Mouse (Mus musculus): Measurements from ENCODE around the gene Slc48a1.

Gene Slc48a1

DNA sequence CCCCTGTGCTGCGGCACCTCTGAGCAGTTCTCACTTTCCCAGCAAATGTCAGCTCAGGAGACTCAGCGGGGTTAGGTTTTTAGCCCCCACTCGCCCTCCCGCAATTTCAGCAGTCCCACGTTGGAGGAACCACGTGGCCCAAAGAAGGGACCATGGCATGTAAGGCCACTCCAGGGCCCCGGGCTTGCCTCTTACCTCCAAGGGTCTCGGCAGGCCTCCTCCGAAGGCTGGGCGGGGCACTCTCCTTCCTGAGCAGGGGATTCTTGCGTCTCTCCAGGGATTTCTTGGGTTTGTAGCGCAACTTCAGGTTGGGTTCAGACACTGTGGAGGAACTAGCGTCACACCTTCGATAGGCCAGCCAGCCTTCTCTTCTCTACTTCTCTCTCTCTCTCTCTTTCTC is 30.9 kb downstream of the Slc48a1 start:
- no peak for DNase-seq

DNA sequence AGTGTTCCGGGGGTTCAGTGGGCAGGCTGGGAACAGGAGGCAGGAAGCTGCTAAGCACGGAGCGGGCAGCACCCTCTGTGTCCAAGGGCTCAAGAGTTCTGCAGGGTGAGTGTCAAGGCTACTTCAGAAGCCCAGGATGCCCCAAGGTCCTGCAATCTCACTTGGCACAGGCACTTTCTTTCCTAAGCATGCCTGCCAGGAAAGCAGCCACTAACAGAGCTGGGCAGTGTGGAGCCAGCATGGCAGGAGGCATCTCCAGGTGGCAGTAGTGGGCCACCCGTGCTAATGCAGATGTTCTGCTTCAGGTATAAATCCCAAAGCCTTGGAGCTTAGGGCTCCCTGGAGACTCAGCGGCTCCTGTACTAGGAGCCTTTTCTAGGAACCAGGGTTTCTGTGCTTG is 31.6 kb downstream of the Slc48a1 start:
- DNase-seq, result peak; percentile 62 to 68

DNA sequence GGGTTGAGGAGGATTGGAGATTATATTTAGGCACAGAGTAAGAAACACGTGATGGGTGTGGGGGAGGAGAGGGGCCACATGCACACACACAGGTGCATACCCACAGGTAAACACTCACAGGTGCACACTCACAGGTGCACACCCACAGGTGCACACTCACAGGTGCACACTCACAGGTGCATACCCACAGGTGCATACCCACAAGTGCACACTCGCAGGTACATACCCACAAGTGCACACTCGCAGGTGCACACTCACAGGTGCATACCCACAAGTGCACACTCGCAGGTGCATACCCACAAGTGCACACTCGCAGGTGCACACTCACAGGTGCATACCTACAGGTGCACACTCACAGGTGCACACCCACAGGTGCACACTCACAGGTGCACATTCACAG is 32.1 kb downstream of the Slc48a1 start:
- DNase-seq, result no peak

DNA sequence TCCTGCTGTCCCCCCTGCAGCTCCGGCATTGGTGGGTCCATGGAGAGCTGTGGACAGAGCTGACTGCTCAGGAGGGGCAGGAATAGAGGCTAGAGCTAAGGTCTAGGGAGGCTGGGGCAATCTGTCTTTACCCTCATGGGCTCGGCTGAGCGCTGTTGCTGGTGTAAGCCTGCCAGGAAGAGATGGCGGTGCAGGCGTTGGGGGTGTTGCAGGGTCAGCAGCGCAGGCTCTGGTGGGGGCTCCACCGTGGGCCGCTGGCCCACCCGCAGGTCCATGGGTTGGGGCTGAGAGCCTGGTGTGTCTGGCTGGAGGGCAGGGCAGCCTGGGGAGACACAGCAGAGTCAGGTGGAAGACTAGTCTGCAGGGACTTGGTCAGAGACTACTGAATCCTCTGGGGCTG is 33.0 kb downstream of the Slc48a1 start:
- DNase-seq, result no peak

DNA sequence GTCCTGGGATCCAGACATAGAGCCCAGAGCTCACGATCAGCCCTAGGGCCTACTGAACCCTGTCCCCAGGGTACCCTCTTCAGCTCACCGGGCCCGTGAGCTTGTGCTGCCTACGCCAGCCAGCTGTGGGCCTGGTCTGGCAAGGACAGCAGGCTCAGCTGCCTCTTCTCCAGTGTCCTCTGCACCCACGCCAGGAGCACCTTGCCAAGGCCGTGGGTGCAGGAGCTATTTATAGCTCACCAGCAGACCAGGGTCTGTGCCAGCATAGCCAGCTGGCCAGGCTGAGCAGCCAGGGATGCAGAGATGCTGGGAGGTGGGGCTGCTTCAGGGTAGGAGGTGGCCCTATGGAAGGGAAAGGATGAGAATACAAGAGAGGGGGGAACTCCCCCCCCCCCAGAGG is 33.8 kb downstream of the Slc48a1 start:
- peak; percentile 62 to 70 for DNase-seq

DNA sequence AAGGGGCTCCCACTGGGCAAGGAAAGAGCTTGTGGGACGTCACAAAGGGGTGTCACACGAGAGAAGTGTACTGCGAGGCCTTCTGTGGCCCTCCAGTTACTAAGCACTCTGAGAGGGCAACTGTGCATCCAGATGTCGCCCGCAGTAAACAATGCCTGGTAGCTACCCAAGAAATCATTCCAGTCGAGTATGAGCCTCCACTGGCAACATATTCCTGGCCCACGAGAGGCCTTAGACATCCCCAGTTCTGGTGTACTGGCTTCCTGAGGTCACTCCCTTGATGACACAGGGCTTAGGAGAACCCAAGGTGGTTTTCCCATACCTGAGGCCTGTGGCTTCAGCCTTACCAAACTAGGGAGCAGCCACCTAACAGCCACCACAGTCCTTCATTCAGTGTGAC is 34.6 kb downstream of the Slc48a1 start:
- DNase-seq, result no peak

DNA sequence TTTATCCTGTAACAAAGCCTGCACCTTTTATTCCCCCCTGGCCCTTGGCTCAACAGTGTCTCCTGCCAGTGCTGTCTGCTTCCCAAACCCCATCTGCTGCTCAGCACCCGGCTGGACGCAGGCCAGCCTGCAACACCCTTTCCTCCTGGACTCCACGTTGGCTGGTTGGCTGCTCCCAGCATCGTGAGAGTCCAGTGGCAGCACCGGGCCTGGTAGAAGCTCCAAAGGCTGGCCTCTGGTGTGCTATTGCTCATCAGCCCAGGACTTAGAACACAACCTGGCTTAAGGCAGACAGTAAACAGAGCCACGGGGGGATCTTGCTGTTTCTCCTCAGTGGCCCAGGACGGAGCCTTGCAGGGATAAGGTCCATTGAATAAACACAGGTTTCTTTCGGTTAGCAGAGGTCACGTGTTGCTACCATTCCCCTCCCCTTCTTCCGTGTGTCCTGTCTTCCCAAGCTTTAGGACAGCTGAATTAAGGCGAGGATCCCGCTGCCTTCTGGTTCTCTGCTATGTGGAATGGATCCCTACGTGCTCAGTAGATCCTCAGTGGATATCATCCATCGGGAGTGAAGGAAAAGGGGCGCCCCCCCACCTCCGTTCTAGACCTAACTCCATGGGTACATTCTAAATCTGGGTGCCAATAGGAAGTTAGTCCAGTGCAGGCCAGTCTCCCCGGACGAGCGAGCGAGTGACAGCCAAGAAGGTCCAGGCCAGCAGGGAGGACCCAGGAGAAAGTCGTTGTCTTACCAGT is 35.3 kb downstream of the Slc48a1 start:
- DNase-seq, result peak; percentile 64 to 75

DNA sequence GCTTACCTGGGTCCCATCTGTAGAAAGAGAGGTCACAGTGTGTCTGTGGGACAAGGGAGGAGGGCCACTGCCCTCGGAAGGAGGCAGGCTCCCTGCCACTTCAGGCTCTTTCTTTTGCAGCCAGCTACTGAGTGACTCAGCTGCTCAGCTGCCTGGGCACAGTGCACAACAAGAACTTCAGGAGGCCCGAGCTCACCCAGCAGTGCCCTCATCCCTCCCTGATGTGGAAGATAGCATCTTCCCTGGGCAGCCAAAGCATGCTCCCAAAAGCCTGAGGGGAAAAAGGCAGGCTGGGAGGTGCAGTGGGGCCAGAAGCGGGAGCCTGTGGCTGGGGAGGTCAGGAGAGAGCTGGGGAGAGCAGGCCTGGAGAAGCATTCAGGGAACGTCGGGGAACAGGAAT is 36.4 kb downstream of the Slc48a1 start:
- no peak for DNase-seq

DNA sequence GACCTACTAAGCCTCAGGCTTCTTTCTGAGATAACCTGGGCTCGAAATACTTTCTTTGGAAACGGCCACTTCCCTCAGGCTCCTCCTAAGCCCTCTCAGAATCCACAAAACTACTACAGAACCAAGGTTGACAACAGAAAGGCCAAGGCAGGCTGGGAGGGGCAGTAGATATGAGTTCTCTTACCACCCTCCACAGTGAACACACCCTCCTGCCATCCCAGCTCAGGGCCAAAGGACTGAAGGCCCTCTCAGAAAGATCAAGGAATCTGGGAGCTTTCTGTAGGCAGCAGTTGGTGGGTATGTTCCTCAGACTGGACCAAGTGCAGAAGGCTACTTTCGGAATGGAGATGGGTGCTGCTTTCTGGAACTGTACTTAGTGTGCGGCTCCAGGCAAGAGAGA is 36.9 kb downstream of the Slc48a1 start:
- DNase-seq, result no peak

DNA sequence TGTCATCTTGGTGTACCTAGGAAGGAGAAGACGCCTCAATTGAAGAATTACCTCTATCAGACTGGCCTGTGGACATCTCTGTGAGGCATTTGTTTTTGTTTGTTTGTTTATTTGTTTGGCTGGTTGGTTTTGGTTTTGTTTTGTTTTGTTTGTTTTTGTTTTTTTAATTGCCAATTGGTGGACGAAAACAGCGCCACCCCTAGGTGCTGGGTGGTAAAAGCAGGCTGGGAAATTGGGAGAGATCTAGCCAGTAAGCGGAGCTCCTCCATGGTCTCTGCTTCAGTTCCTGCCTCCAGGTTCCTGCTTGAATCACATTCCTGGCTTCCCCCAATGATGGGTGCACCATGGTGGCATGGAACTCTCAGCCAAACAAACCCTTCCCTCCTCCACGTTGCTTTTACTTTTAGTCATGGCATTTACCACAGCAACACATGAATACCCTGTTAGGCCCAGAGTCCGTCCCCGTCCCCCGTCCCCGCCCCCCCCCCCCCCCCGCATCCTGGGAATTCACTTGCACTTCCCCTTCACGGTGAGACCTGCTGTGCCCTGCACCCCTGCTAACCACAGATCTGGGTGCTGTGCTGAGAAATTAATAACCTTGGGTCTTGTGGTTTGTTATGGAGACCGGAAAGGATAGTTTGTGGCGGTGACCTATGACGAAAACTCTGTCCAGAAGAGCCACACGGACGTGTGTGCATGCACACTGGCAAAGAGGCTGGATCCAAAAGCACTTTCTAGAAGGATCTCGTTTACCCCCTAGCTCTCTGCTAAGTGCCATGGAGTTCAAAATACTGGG is 38.1 kb downstream of the Slc48a1 start:
- no peak for DNase-seq

DNA sequence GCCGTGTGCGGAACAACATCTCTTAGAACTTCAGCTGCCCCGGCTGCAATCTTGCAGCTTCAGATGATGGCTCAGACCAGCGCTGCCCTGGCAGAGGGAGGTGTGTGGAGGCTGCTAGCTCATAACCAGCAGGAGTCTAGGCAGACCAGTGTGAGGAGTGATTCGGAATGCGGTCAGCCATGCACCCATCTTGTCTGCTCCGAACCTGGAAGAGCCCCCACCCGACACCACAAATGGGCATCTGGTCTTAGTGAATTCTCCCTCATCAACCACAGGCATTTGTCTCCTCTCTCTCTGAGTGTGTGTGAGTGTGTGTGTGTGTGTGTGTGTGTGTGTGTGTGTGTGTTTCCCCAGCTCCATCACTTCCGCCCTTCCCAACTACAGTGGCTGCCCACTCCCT is 41.6 kb downstream of the Slc48a1 start:
- no peak for DNase-seq

DNA sequence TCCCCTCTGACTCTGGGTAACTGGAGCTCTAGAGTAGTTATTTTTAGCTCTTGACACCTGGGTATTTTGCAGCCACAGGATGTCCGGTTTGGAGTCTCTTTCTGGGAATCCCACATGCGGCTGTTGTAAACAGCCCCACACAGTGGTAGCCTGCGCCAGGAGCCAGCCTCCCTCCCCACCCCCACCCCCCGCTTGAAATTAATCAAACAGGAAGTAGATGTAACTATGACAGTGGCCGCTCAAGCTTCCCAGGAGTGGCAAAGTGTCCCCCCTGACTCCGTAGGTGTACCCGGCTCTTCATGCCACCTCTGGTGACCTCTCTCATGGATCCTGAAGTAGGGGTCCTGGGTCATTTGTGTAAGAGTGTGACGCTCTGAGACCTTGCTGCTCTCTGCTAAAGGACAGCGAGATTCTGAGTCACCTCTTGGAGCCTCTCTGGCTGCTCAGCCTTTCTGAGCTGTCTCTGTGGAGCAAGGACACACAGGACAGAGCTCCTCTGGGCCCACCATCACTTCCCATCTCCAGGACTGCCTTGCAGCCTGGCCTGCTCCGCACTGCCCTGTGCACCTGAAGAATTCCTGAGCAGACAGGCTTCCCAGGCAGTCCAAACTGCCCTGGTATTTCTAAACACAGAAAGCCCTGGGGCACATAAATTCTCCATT is 43.1 kb downstream of the Slc48a1 start:
- DNase-seq, result peak; percentile 43 to 69

DNA sequence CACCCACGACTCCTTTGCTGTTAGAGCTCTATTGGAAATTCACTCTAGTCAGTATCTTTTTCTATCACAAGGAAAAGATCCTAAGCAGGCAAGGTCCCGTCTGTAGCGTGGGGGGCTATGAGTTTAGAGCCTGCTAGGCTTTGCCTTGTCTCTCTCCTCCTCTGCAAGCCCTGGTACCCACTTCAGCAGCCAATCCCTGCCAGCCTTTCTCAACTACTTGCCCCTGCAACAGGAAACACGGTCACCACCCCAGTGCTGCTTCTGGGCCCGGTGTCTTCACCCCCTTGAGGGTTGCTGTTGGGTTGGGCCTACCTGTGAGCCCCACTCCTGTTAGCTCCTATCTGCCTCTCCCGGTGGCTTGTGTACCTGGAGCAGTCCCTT is 43.7 kb downstream of the Slc48a1 start:
- peak; percentile 38 to 60 for DNase-seq

DNA sequence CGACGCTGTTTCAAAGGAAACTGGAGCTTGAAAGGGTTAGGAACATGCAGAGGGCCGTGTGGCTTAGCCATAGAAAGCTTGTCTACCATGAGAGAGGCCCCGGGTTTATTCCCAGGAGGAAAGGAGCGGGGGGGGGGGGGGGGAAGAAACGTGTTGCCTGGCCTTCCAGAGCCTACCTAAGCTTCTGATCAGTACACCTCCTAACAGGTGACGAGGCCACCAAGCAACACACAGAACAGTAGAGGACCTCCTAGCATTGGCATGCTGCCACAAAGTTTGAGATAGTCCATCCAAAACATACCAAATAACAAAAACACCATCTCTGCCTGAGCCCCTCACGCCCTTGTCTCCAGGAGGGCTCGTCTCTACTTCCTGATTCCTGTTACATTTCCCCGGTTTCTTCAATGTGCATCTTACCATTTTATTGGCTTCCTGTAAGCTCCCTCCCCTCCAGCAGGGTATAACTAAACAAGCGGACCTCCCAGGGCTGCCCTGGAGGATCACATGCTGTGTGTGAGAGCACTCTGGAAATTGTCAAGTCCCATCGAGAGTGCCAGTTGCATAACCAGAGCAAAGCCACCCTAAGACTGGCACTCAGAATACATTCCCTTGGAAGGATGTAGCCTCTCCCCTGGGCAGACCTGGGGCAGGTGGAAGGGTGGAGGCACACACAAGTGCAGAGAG is 44.4 kb downstream of the Slc48a1 start:
- DNase-seq, result peak; percentile 91 to 93

DNA sequence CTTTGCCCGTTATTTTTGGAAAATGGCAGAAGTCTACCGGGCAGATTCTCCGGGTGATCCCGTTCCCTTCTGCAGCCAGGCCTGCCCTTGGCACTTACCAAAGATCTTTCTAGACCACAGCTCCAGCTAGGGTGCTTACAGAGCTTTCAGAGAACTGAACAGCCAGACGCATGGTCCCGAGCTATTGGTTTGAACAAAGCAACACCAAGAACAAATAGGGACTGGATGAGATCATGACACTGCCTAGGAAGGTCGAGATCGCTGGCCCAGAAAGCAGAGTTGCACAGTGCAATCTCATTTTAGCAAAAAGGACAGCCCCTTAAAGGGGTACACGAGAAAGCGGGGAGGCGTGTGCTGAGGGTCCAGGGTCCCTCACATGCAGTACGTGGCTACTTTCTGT is 45.2 kb downstream of the Slc48a1 start:
- DNase-seq, result no peak

DNA sequence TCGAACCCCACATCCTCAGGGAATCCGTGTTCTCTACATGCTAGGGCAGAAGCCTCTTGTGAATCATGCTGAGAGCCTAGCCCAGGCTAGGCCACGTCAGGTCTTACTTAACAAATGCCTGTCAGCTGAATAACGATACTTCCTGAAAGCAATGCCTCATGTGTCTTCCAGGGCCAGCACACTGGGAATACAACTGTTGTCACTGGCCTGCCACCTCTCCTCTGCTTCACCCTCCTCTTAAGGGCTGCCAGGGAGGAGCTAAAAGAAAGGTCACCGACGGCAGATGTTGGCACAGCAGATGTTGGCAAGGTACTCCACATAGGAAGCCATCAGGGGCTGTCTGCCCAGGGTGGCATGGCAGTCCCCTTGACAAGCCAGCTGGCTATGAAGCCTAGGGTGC is 45.7 kb downstream of the Slc48a1 start:
- DNase-seq, result peak; percentile 38 to 61

DNA sequence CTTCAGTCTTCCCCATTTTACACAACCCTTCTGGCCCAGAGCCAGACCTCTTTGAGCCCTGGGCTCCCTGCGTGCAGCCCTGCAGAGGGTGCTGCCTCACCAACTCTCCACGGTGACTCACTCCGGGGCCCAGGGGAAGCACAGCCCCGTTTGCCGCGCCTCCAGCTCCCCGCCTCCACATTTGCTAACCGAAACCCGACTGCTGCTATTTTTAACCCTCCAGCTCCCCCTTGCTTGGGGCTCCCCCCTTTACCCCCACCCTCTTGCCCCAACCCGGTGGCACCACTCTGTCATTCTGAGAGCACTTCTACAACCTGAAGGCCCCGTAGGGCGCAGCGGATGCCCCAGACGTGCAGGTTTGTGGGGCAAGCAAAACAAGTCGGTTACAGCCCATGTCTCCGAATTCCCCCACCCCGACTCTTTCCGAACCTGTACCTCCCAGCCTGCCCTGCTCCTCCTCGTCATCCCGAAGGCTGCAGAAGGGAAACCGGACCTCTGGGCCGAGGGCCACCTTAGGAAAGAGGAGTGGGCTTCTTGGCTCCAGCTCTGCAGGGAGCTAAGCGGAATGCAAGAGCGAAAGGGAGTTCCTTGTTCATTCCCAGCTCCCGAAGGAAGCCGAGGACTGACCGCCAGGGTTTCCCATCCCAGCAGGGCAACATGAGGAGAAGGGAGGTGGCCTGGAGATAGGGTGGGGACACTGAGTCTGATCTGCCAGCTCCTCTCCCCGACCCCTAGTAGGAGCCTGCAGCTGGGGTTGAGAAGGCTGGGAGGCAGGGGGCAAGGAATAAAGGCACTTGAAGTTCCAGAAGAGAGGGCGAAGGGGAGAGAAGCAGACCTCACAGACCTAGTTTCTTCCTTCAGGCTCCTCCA is 47.0 kb downstream of the Slc48a1 start:
- peak; percentile 93 to 96 for DNase-seq

DNA sequence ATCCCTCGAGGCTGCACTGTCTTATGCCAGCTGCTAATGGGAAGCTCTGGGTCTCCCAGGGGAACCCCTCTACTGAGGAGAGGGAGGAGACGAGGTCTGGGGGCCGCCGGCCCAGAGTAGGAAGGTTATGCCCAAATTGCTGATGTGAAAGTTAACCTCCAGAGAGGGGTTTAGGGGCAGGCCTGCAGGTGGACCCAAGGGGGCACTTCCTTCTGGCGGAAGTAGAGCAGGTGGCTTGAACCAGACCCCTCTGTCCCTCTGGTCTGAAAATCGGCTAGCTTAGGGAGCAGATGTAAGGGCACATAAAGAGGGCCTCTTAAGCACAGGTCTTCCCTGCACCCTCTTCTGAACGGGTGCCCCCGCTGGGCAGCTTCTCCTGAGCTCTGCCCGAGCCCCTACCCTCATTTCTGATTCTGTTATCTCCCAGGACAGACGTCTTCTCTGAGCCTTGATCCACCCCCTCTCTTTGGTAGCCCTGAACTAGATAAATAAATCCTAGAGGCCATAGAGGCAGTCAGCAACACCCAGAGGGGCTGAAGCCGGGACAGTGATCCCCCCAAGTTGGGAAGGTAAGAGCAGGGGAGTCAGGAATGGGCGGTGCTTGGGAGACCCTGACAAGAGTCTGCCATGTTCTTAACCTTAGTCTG is 47.7 kb downstream of the Slc48a1 start:
- DNase-seq, result no peak

DNA sequence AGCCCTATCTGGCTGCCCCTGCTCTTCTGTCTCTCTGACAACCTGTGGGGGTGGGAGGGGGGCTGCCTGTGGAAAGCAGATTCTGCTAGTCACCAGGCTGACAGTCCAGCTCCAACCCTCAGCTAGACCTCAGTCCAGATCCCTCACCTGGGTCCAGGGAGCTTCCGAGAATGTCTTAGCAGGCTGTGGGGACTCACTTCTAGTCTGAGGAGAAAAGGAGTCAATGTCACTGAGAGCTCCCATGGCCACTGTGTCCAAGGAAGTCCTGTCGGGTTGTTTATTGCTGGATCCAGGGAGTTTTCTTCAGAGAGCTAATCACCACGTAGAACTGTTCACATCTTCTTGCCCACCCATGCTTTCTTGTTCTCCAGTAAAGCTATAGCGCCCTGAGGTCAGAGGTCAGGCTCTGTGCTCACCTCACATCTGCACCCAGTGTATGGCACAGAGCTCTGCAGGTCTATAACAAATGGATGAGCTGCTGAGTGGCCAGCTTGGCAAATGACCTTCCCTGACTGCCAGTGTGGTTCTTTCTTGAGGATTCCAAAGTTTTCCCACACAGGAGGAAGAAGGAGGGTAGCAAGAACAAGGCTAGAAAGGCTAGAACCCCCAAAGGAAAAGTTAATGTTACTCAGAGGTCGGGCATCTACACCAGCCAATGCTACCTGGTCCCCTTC is 48.4 kb downstream of the Slc48a1 start:
- DNase-seq, result no peak

DNA sequence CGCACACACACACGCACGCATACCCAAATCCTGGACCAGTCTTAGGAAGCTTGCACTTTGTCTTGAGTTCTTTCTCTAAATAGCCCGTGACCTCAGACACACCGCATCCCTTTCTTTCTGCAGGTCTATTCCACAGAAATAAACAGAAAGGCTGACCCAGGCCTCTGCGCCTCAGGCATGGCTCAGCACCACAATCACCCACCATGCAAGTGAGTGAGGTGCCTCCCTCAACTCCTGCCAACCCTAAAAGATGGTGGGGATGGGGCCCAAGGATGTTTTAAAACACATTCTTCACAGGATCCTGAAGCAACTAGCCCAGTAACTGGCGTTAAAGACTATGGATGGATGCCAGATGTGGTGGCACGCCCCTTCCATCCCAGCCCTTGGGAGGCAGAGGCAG is 49.1 kb downstream of the Slc48a1 start:
- DNase-seq, result no peak

DNA sequence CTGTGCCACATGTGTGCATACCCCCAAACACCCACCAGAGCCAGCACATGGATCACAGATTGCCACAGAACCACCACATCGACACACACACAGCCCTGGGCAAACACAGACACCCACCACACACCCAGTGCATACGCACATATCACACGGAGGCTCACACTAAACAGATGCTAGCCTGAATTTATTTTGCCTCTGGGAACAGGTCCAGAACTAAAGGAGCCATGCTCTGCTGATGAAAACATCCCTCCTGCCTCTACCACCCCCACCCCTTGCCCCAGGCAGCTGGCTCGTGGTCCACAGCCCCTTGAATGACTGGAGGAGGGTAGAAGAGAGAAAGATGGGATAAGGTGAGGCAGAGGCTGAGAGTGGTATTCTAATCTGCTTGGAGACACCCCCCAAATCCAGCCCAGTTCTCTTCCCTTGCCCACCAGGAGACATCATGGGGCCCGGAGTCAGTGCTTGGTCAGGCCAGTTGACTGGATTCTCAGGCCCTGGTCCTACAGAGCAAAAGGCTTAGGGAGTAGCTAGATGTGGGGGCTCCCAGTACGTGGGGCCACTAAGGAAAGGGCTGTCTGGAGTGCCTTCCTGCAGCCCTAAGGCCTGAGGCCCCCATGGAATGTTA is 50.0 kb downstream of the Slc48a1 start:
- DNase-seq, result no peak
